Mouse (Mus musculus) cerebellum, adult 2 months (tissue): ENCODE results near the gene Traf2.

Experiments used
- CTCF ChIP-seq: fragments of 200-500 bp; IDR thresholded peaks from 2 replicates; pipeline ENCODE4 v1.5.1; 2011; ENCODE audit warnings: low read depth, mild to moderate bottlenecking, control low read depth, low read length, moderate library complexity, borderline replicate concordance; ENCODE audit not compliant: insufficient read depth
- POLR2A ChIP-seq: fragments of 200-500 bp; IDR thresholded peaks from 2 replicates; pipeline ENCODE4 v1.6.1; 2011; ENCODE audit warnings: low read length, control low read depth, borderline replicate concordance; ENCODE audit not compliant: insufficient read depth

DNA sequence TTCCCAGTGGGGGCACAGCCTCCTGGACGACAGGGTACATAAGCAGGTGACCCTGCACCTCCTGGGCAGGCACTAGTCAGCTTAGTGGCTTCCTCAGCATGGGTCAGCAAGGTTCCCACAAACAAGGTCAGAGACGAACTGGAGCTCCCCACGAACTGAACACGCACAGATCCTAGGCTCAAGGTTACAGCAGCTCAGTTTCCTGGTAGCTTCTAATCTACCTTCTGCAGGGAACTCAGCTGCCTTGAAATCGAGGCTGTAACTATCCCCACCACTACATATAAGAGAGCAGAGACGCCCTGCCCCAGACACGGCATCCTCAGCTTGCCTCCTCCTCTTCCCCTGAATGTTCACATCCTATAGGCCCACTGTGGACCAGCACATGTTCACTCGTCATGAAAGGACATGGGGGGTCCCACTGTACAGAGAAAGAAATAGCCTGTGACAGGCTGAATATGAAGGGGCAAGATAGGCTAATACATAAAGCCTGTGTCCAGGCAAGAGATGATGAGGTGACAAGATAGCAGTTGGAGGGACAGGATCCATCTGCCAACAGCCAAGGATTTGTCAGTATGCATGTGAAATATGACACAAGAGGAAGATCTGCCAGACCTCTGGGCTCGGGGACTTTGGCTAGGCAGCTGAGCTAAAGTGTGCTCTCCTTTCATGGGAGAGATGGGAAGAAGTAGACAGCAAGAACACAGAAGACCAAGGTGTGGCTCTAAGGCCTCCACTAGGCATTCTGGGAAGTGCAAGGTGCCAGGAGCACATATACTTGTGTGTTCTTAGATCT, 20.0 kb downstream of the Traf2 start:
- no peak for TF ChIP-seq CTCF
- no peak for TF ChIP-seq POLR2A
